Mouse (Mus musculus): ENCODE results near the gene Smim6. TPM values are rescaled to one million over a fixed set of nuclear protein-coding genes. Genes with fewer than 3 reads are reported as not detected.
A peak's percentile ranks its signal among the peaks of the same experiment; 100 is the strongest.

Gene Smim6
- polyA plus RNA-seq, 1 experiment: not detected

DNA sequence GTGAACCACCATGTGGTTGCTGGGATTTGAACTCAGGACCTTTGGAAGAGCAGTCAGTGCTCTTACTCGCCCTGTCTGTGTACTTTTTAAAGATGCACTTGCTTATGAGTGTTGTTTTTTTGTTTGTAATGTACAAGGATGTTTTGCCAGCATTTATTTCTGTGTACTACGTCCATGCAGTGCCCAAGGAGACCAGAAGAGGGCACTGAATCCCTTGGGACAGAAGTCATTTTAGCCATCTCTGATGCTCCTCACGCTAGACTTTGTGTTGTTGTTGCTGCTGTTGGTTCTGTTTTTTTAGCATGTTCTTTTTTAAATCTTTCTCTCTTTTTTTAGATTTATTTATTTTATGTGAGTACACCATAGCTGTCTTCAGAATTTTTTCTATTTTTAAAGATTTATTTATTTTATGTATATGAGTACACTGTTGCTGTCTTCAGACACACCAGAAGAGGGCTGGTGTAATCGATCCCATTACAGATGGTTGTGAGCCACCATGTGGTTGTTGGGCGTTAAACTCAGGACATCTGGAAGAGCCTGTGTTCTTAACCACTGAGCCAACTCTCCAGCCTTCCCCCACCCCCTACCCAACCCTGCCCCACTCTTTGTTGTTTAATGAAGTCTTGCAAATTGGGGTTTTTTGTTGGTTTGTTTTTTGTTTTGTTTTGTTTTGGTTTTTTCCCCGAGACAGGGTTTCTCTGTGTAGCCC, 8.4 kb downstream of the Smim6 start:
- H3K4me3 ChIP-seq (ENCODE audit: low read depth, low read length): no peak overlapping the region
- no peaks in the 10 kb centered on the region for H3K9me3 ChIP-seq (replicated peaks; ENCODE audit: control insufficient read depth, insufficient read depth, low read length, poor library complexity, severe bottlenecking)
- H3K27ac ChIP-seq (ENCODE audit: insufficient read depth, low read length): no peak overlapping the region
- H3K4me1 ChIP-seq (ENCODE audit: control insufficient read depth, insufficient read depth, low read length): no peaks in the 10 kb centered on the region
- 0 out of 2 replicates have a peak, but pooled peaks cover 3% of the 10 kb centered on the region for H3K36me3 ChIP-seq (ENCODE audit: control insufficient read depth, insufficient read depth, low read length, poor library complexity, severe bottlenecking)
- H3K27me3 ChIP-seq (ENCODE audit: control insufficient read depth, insufficient read depth, low read length, poor library complexity, severe bottlenecking): no peaks in the 10 kb centered on the region
- H3K9ac ChIP-seq (ENCODE audit: low read depth, poor library complexity, severe bottlenecking): no peak overlapping the region
- no peak for TF ChIP-seq CTCF (IDR thresholded peaks at IDR 0.05; ENCODE audit: low read depth, low read length)
- no peak for TF ChIP-seq EP300 (IDR thresholded peaks at IDR 0.05; ENCODE audit: insufficient read depth, low read depth, low read length)
- no peak for TF ChIP-seq POLR2A (IDR thresholded peaks at IDR 0.05; ENCODE audit: insufficient read depth, low read length)

DNA sequence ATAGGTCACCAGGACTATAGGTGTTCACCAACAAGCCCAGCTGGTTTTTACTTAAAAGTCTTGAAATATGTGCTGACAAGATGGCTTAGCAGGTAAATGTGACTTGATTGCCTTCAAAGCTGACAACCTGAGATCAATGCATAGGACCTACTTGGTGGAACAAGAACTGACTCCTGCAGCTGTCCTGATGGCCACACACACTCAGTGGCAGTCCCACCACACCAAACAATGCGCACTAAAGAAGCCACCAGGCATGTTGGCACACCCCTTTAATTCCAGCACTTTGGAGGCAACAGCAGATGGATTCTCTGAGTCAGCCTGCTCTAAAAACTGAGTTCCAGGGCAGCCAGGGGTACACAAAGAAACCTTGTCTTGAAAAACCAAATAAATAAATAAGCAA, 10.2 kb downstream of the Smim6 start:
- H3K4me1 ChIP-seq (ENCODE audit: control insufficient read depth, insufficient read depth, low read length): no peaks in the 10 kb centered on the region
- H3K36me3 ChIP-seq (ENCODE audit: control insufficient read depth, insufficient read depth, low read length, poor library complexity, severe bottlenecking): peaks cover 2% of the 10 kb centered on the region; the same call in 1 of the 2 replicates

DNA sequence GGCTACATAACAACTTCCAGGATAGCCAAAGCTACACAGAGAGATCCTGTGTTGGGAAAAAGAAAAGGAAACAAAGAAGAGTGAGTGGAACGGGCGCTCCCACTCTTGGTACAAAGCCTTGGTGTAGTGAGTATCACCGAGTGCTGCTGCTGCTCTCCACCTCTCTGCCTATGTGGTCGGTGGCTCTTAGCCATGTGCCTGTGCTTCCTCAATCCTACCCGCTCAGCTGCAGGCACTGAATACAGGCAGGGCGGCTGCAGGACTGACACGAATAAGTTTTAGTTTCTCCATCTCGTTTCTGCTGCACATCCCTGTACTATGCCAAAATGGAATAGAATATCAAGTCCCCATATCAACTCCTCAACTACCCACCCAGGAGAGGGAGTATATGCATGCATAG, 17.2 kb downstream of the Smim6 start:
- no peaks in the 10 kb centered on the region for H3K9me3 ChIP-seq (replicated peaks; ENCODE audit: control insufficient read depth, insufficient read depth, low read length, poor library complexity, severe bottlenecking)
- H3K9ac ChIP-seq (ENCODE audit: low read depth, poor library complexity, severe bottlenecking): no peak overlapping the region
- peaks cover 4% of the 10 kb centered on the region; the same call in 1 of the 2 replicates for H3K36me3 ChIP-seq (ENCODE audit: control insufficient read depth, insufficient read depth, low read length, poor library complexity, severe bottlenecking)
- no peaks in the 10 kb centered on the region for H3K4me1 ChIP-seq (ENCODE audit: control insufficient read depth, insufficient read depth, low read length)
- H3K27ac ChIP-seq (ENCODE audit: insufficient read depth, low read length): no peak overlapping the region
- no peak for TF ChIP-seq EP300 (IDR thresholded peaks at IDR 0.05; ENCODE audit: insufficient read depth, low read depth, low read length)
- no peak for TF ChIP-seq CTCF (IDR thresholded peaks at IDR 0.05; ENCODE audit: low read depth, low read length)
- no peak for TF ChIP-seq POLR2A (IDR thresholded peaks at IDR 0.05; ENCODE audit: insufficient read depth, low read length)
- H3K4me3 ChIP-seq (ENCODE audit: low read depth, low read length): no peak overlapping the region
- no peaks in the 10 kb centered on the region for H3K27me3 ChIP-seq (ENCODE audit: control insufficient read depth, insufficient read depth, low read length, poor library complexity, severe bottlenecking)

More for the DNA sequence above, 10.2 kb downstream of the Smim6 start:
- Histone ChIP-seq H3K9me3 (replicated peaks; ENCODE audit: control insufficient read depth, insufficient read depth, low read length, poor library complexity, severe bottlenecking) (no peaks in the 10 kb centered on the region), H3K27me3 (ENCODE audit: control insufficient read depth, insufficient read depth, low read length, poor library complexity, severe bottlenecking) (no peaks in the 10 kb centered on the region), H3K9ac (ENCODE audit: low read depth, poor library complexity, severe bottlenecking) (no peak overlapping the region), H3K4me3 (ENCODE audit: low read depth, low read length) (no peak overlapping the region), H3K27ac (ENCODE audit: insufficient read depth, low read length) (no peak overlapping the region)
- TF ChIP-seq EP300 (IDR thresholded peaks at IDR 0.05; ENCODE audit: insufficient read depth, low read depth, low read length) (no peak), CTCF (IDR thresholded peaks at IDR 0.05; ENCODE audit: low read depth, low read length) (no peak), POLR2A (IDR thresholded peaks at IDR 0.05; ENCODE audit: insufficient read depth, low read length) (no peak)

DNA sequence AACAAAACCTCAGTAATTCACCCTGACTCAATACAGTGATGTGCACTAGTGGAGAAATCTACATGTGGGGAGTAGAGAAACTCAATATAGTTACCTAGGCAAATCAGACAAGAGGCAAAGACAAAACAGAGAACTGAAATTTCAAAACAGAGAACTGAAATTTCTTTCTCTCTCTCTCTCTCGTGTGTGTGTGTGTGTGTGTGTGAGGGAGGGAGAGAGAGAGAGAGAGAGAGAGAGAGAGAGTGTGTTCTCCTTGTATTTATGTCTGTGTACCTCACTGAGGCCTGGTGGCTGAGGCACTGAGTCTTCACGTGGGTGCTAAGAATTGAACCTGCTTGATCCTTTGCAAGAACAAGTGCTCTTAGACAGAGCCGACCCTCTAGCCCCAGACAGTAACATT, 18.0 kb downstream of the Smim6 start:
- Histone ChIP-seq H3K27me3 (ENCODE audit: control insufficient read depth, insufficient read depth, low read length, poor library complexity, severe bottlenecking) (no peaks in the 10 kb centered on the region), H3K4me3 (ENCODE audit: low read depth, low read length) (no peak overlapping the region), H3K36me3 (ENCODE audit: control insufficient read depth, insufficient read depth, low read length, poor library complexity, severe bottlenecking) (peaks cover 4% of the 10 kb centered on the region; the same call in 1 of the 2 replicates), H3K27ac (ENCODE audit: insufficient read depth, low read length) (no peak overlapping the region), H3K9ac (ENCODE audit: low read depth, poor library complexity, severe bottlenecking) (no peak overlapping the region), H3K4me1 (ENCODE audit: control insufficient read depth, insufficient read depth, low read length) (no peaks in the 10 kb centered on the region), H3K9me3 (replicated peaks; ENCODE audit: control insufficient read depth, insufficient read depth, low read length, poor library complexity, severe bottlenecking) (no peaks in the 10 kb centered on the region)
- TF ChIP-seq EP300 (IDR thresholded peaks at IDR 0.05; ENCODE audit: insufficient read depth, low read depth, low read length) (no peak), POLR2A (IDR thresholded peaks at IDR 0.05; ENCODE audit: insufficient read depth, low read length) (no peak), CTCF (IDR thresholded peaks at IDR 0.05; ENCODE audit: low read depth, low read length) (no peak)

DNA sequence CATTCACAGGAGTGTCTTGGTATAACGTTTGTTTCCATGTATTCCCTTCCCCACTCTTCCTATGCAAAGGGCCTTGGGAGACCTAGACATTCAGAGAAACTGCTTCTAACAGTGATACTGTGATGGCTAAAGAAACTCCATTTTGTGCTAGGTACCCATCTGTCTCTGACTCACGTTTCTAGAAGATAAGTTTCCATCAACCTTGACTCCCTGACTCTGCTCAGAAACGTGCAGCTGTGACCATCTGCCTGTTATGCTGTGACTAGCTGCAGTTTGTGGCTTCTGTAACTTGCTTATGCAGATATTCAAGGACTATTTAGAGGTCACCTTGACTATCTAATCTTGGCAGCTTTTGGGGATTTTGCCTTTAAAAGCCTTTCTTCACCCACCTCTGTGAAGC, 19.4 kb downstream of the Smim6 start:
- TF ChIP-seq CTCF (IDR thresholded peaks at IDR 0.05; ENCODE audit: low read depth, low read length): no peak
- TF ChIP-seq EP300 (IDR thresholded peaks at IDR 0.05; ENCODE audit: insufficient read depth, low read depth, low read length): no peak
- peaks cover 14% of the 10 kb centered on the region for H3K36me3 ChIP-seq (ENCODE audit: control insufficient read depth, insufficient read depth, low read length, poor library complexity, severe bottlenecking)
- H3K9me3 ChIP-seq (replicated peaks; ENCODE audit: control insufficient read depth, insufficient read depth, low read length, poor library complexity, severe bottlenecking): no peaks in the 10 kb centered on the region
- no peaks in the 10 kb centered on the region for H3K4me1 ChIP-seq (ENCODE audit: control insufficient read depth, insufficient read depth, low read length)
- no peak overlapping the region for H3K4me3 ChIP-seq (ENCODE audit: low read depth, low read length)
- H3K27me3 ChIP-seq (ENCODE audit: control insufficient read depth, insufficient read depth, low read length, poor library complexity, severe bottlenecking): no peaks in the 10 kb centered on the region
- no peak overlapping the region for H3K9ac ChIP-seq (ENCODE audit: low read depth, poor library complexity, severe bottlenecking)
- H3K27ac ChIP-seq (ENCODE audit: insufficient read depth, low read length): no peak overlapping the region

DNA sequence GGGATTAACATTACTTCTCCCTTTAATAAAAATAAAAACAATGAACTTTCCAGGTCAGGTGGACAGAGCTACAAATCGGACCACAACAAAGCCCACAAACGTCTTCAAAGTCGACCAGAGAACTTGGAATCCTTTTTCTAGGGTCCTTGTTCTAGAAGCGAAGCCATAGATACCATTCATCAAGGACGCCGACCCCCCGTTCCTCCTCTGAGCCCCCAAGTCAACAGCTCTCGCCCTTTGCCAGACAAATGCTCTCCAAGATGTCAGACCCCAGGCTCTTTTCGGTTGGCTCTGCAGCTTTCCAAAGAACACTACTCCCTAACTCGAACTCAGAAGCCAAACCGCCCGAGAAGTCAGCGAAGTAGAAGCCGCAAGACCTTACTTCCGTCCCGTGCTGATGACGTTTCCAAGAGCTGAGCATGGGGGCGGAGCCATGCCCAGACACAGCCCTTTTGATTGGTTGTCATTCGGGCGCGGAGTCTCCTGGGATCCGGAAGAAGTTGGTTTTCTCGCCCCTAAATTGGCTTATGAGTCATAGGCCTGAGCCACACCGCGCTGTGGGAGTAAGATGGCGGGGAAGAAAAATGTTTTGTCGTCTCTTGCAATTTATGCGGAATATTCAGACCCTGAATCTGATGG, 21.4 kb downstream of the Smim6 start, which contains the start of the genes Sap30bp and Recql5:
Gene Sap30bp (plus strand): TSS at position 175 of the 639 bp plus-strand sequence.
Gene Recql5 (minus strand): TSS at position 370 of the 639 bp plus-strand sequence.
- peak within 1 kb of the TSS; percentile 97 for H3K4me3 ChIP-seq (ENCODE audit: low read depth, low read length)
- no peak for TF ChIP-seq CTCF (IDR thresholded peaks at IDR 0.05; ENCODE audit: low read depth, low read length)
- TF ChIP-seq EP300 (IDR thresholded peaks at IDR 0.05; ENCODE audit: insufficient read depth, low read depth, low read length): no peak
- no peak for TF ChIP-seq POLR2A (IDR thresholded peaks at IDR 0.05; ENCODE audit: insufficient read depth, low read length)
- no peak within 1 kb of the TSS for H3K27ac ChIP-seq (ENCODE audit: insufficient read depth, low read length)

More for the DNA sequence above, 21.4 kb downstream of the Smim6 start, which contains the start of the genes Sap30bp and Recql5:
- Histone ChIP-seq H3K36me3 (ENCODE audit: control insufficient read depth, insufficient read depth, low read length, poor library complexity, severe bottlenecking) (peaks cover 26% of the 10 kb centered on the region), H3K9ac (ENCODE audit: low read depth, poor library complexity, severe bottlenecking) (peak within 1 kb of the TSS; percentile 78), H3K9me3 (replicated peaks; ENCODE audit: control insufficient read depth, insufficient read depth, low read length, poor library complexity, severe bottlenecking) (no peaks in the 10 kb centered on the region), H3K4me1 (ENCODE audit: control insufficient read depth, insufficient read depth, low read length) (no peaks in the 10 kb centered on the region), H3K27me3 (ENCODE audit: control insufficient read depth, insufficient read depth, low read length, poor library complexity, severe bottlenecking) (no peaks in the 10 kb centered on the region)
